Mouse (Mus musculus): ENCODE measurements around the gene Efcab8. TPM values are rescaled to one million over a fixed set of nuclear protein-coding genes. Genes with fewer than 3 reads are reported as not detected.
A peak's percentile ranks its signal among the peaks of the same experiment; 100 is the strongest.

Gene Efcab8
- 0.21 and 0.42 TPM in 2 replicates for total RNA-seq (2012; rRNA removed)
- total RNA-seq (2014; rRNA removed): 0.08 TPM in 1 of 2 replicates, not detected in the other
- 0.15 and 0.39 TPM in 2 replicates for polyA plus RNA-seq (2012; ENCODE audit: insufficient read length, low read depth)

- Histone ChIP-seq H3K4me1 (ENCODE audit: control insufficient read depth in 1 of 2, insufficient read depth in 2 of 2) (peaks cover 14 to 26% of the 10 kb centered on the region in 2 experiments), H3K27ac (ENCODE audit: insufficient read depth, low read depth) (no peak within 1 kb of the TSS), H3K4me3 (replicated peaks in 1 of 3; ENCODE audit: low read depth in 2 of 3, low read length in 2 of 3, poor library complexity in 1 of 3) (no peak within 1 kb of the TSS), H3K9me3 (replicated peaks; ENCODE audit: low read length) (no peaks in the 10 kb centered on the region), H3K36me3 (replicated peaks in 1 of 2; ENCODE audit: control insufficient read depth in 1 of 2, insufficient read depth in 1 of 2, low read length in 1 of 2) (peaks cover 0 to 8% of the 10 kb centered on the region in 2 experiments), H3K79me2 (replicated peaks; ENCODE audit: control insufficient read depth, extremely low read depth, insufficient read depth, poor library complexity, severe bottlenecking) (no peaks in the 10 kb centered on the region), H3K9ac (ENCODE audit: insufficient read depth, low read depth) (no peak within 1 kb of the TSS), H3K4me2 (ENCODE audit: insufficient read depth, low read depth, poor library complexity, severe bottlenecking) (no peak within 1 kb of the TSS), H3K27me3 (replicated peaks) (no peaks in the 10 kb centered on the region)
- in situ Hi-C loops (cut with MboI; ENCODE audit: low pct_ligation_motif_present, low pct_unique_long_range_greater_than_20kb, low sequenced_read_pairs) (no loop called here), dilution Hi-C loops (cut with MboI; ENCODE audit: extremely low pct_ligation_motif_present, extremely low pct_unique_long_range_greater_than_20kb, low sequenced_read_pairs) (no loop called here)
- TF ChIP-seq CHD1 (IDR thresholded peaks at IDR 0.05; ENCODE audit: low read depth, low read length): no peak
- no peak for TF ChIP-seq ZMIZ1 (IDR thresholded peaks at IDR 0.05; ENCODE audit: low read depth, low read length)
- no peak for TF ChIP-seq JUN (IDR thresholded peaks at IDR 0.05; ENCODE audit: insufficient read depth, low read depth, low read length)
- no peak for TF ChIP-seq NELFE (IDR thresholded peaks at IDR 0.05; ENCODE audit: low read depth, low read length)
- TF ChIP-seq RCOR1 (conservative IDR thresholded peaks at IDR 0.05; ENCODE audit: low read depth, low read length): no peak
- no peak for TF ChIP-seq POLR2A (IDR thresholded peaks at IDR 0.05; ENCODE audit: low read depth, low read length)
- no peak for TF ChIP-seq IRF4 (IDR thresholded peaks at IDR 0.05; ENCODE audit: low read depth, low read length)
- no peak for TF ChIP-seq KAT2A (IDR thresholded peaks at IDR 0.05; ENCODE audit: insufficient replicate concordance, low read length)
- TF ChIP-seq ZNF384 (IDR thresholded peaks at IDR 0.05; ENCODE audit: low read depth, low read length): no peak
- no peak for TF ChIP-seq MYC (IDR thresholded peaks at IDR 0.05; ENCODE audit: low read depth, low read length)
- TF ChIP-seq ELF1 (IDR thresholded peaks at IDR 0.05; ENCODE audit: low read depth, low read length): no peak
- TF ChIP-seq PAX5 (IDR thresholded peaks at IDR 0.05; ENCODE audit: low read length): no peak
- no peak for DNase-seq (ENCODE audit: extremely low read depth)
These were observed at the start of gene Efcab8 for GRCm38 (mm10) chr2:153779394-153779981. TSS of gene Efcab8 (plus strand) at chr2:153779931.

GRCm38 (mm10) chr2:153734033-153734432 is 45.7 kb upstream of the Efcab8 start:
- dilution Hi-C loops (cut with MboI; ENCODE audit: extremely low pct_ligation_motif_present, extremely low pct_unique_long_range_greater_than_20kb, low sequenced_read_pairs) (no loop called here), in situ Hi-C loops (cut with MboI; ENCODE audit: low pct_ligation_motif_present, low pct_unique_long_range_greater_than_20kb, low sequenced_read_pairs) (no loop called here)
- no peak overlapping the region for H3K4me3 ChIP-seq (replicated peaks in 1 of 3; ENCODE audit: low read depth in 2 of 3, low read length in 2 of 3, poor library complexity in 1 of 3)
- H3K36me3 ChIP-seq (replicated peaks in 1 of 2; ENCODE audit: control insufficient read depth in 1 of 2, insufficient read depth in 1 of 2, low read length in 1 of 2): no peaks in the 10 kb centered on the region
- DNase-seq (ENCODE audit: extremely low read depth): peak; percentile 35
- H3K9ac ChIP-seq (ENCODE audit: insufficient read depth, low read depth): no peak overlapping the region
- H3K79me2 ChIP-seq (replicated peaks; ENCODE audit: control insufficient read depth, extremely low read depth, insufficient read depth, poor library complexity, severe bottlenecking): no peaks in the 10 kb centered on the region
- H3K4me1 ChIP-seq (ENCODE audit: control insufficient read depth in 1 of 2, insufficient read depth in 2 of 2): peaks cover 0 to 9% of the 10 kb centered on the region in 2 experiments; a peak in 2 of 4 replicates
- H3K4me2 ChIP-seq (ENCODE audit: insufficient read depth, low read depth, poor library complexity, severe bottlenecking): no peak overlapping the region
- no peak overlapping the region for H3K27ac ChIP-seq (ENCODE audit: insufficient read depth, low read depth)
- H3K27me3 ChIP-seq (replicated peaks): peaks cover 1% of the 10 kb centered on the region
- H3K9me3 ChIP-seq (replicated peaks; ENCODE audit: low read length): no peaks in the 10 kb centered on the region
- no peak for TF ChIP-seq ZC3H11A (IDR thresholded peaks at IDR 0.05; ENCODE audit: low read depth, low read length)
- TF ChIP-seq ZKSCAN1 (IDR thresholded peaks at IDR 0.05; ENCODE audit: borderline replicate concordance, low read depth, low read length): no peak
- TF ChIP-seq PAX5 (IDR thresholded peaks at IDR 0.05; ENCODE audit: low read length): no peak
- TF ChIP-seq ETS1 (conservative IDR thresholded peaks at IDR 0.05; ENCODE audit: low read depth, low read length): no peak
- no peak for TF ChIP-seq NELFE (IDR thresholded peaks at IDR 0.05; ENCODE audit: low read depth, low read length)
- no peak for TF ChIP-seq MAFK (IDR thresholded peaks at IDR 0.05; ENCODE audit: insufficient replicate concordance, low read length)
- TF ChIP-seq ELF1 (IDR thresholded peaks at IDR 0.05; ENCODE audit: low read depth, low read length): no peak
- TF ChIP-seq MXI1 (IDR thresholded peaks at IDR 0.05; ENCODE audit: low read depth, low read length): no peak
- TF ChIP-seq JUN (IDR thresholded peaks at IDR 0.05; ENCODE audit: insufficient read depth, low read depth, low read length): no peak

Data from CH12.LX (cell line).